Mouse (Mus musculus) MEL (cell line): ENCODE data around the gene Plcg2. TPM values are rescaled to one million over a fixed set of nuclear protein-coding genes. Genes with fewer than 3 reads are reported as not detected.

ENCODE experiments used
- DNase-seq: peaks from one replicate; pipeline ENCODE4 v3.0.0; 2011; ENCODE audit warnings: low read depth, low spot score
- H3K27ac ChIP-seq: 2 replicates; pipeline ENCODE4 v1.5.1; 2012; ENCODE audit warnings: low read depth, mild to moderate bottlenecking, control low read depth, low read length, moderate library complexity; ENCODE audit not compliant: control insufficient read depth
- H3K27me3 ChIP-seq, 2 experiments: fragments of 150-350 bp in 1 of 2; sonication (generic) in 1 of 2; 2 replicates each; pipeline ENCODE4 v1.6.1; 2012; ENCODE audit warnings: low read length in 2 of 2, mild to moderate bottlenecking in 2 of 2, improper control_type of control experiment in 1 of 2, moderate library complexity in 1 of 2; ENCODE audit not compliant: insufficient read depth in 2 of 2, control insufficient read depth in 1 of 2
- H3K36me3 ChIP-seq, 2 experiments: 2 replicates each; pipeline ENCODE4 v1.6.1; 2012 to 2014; ENCODE audit warnings: low read length in 2 of 2, improper control_type of control experiment in 1 of 2, inconsistent platforms in 1 of 2, mild to moderate bottlenecking in 1 of 2; ENCODE audit not compliant: insufficient read depth in 2 of 2, control insufficient read depth in 1 of 2
- H3K4me1 ChIP-seq, 2 experiments: fragments of 150-350 bp in 1 of 2; sonication (generic) in 1 of 2; 2 replicates each; pipeline ENCODE4 v1.6.1; 2012; ENCODE audit warnings: low read length in 2 of 2, improper control_type of control experiment in 1 of 2, mild to moderate bottlenecking in 1 of 2; ENCODE audit not compliant: insufficient read depth in 2 of 2, control insufficient read depth in 1 of 2
- H3K4me3 ChIP-seq, 2 experiments: fragments of 150-350 bp in 1 of 2; sonication (generic) in 1 of 2; 2 replicates each; pipeline ENCODE4 v1.5.1; 2012; ENCODE audit warnings: low read depth in 2 of 2, low read length in 2 of 2, mild to moderate bottlenecking in 2 of 2, moderate library complexity in 2 of 2, control low read depth in 1 of 2, improper control_type of control experiment in 1 of 2; ENCODE audit not compliant: control insufficient read depth in 1 of 2, insufficient read depth in 1 of 2
- H3K79me2 ChIP-seq: 2 replicates; pipeline ENCODE4 v1.6.1; 2012; ENCODE audit warnings: mild to moderate bottlenecking, low read length, moderate library complexity; ENCODE audit not compliant: control insufficient read depth, poor library complexity, insufficient read depth
- H3K9ac ChIP-seq: 2 replicates; pipeline ENCODE4 v1.6.1; 2012; ENCODE audit warnings: low read depth, mild to moderate bottlenecking, control low read depth, low read length, moderate library complexity; ENCODE audit not compliant: control insufficient read depth, poor library complexity, severe bottlenecking
- H3K9me3 ChIP-seq: fragments of 150-350 bp; sonication (generic); replicated peaks from 2 replicates; pipeline ENCODE4 v1.6.1; 2012; ENCODE audit warnings: mild to moderate bottlenecking, low read length, improper control_type of control experiment, moderate library complexity; ENCODE audit not compliant: insufficient read depth
- BHLHE40 ChIP-seq: IDR thresholded peaks from 2 replicates; pipeline ENCODE4 v1.6.1; 2012; ENCODE audit warnings: low read depth, mild to moderate bottlenecking, inconsistent platforms, low read length, improper control_type of control experiment, borderline replicate concordance
- CTCF ChIP-seq, 3 experiments: IDR thresholded peaks in 2 of 3; conservative IDR thresholded peaks in 1 of 3; 2 replicates each; pipeline ENCODE4 v1.5.1; 2011 to 2012; ENCODE audit warnings: low read length in 3 of 3, low read depth in 2 of 3, mild to moderate bottlenecking in 2 of 3, improper control_type of control experiment in 1 of 3, inconsistent platforms in 1 of 3, mixed read lengths in 1 of 3, moderate library complexity in 1 of 3; ENCODE audit not compliant: control insufficient read depth in 1 of 3, insufficient read depth in 1 of 3, poor library complexity in 1 of 3, severe bottlenecking in 1 of 3
- E2F4 ChIP-seq: IDR thresholded peaks from 2 replicates; pipeline ENCODE4 v1.6.1; 2011; ENCODE audit warnings: low read depth, low read length, improper control_type of control experiment, borderline replicate concordance
- EP300 ChIP-seq, 2 experiments: IDR thresholded peaks; 2 replicates each; pipeline ENCODE4 v1.6.1; 2011; ENCODE audit warnings: improper control_type of control experiment in 2 of 2, low read length in 2 of 2, low read depth in 1 of 2, mild to moderate bottlenecking in 1 of 2
- GATA1 ChIP-seq: IDR thresholded peaks from 2 replicates; pipeline ENCODE4 v1.6.1; 2011; ENCODE audit warnings: low read depth, low read length, improper control_type of control experiment
- HCFC1 ChIP-seq: IDR thresholded peaks from 2 replicates; pipeline ENCODE4 v1.6.1; 2012; ENCODE audit warnings: low read depth, mild to moderate bottlenecking, inconsistent platforms, low read length, improper control_type of control experiment, moderate library complexity
- JUND ChIP-seq: IDR thresholded peaks from 2 replicates; pipeline ENCODE4 v1.6.1; 2011; ENCODE audit warnings: low read depth, mild to moderate bottlenecking, improper control_type of control experiment, low read length
- MAX ChIP-seq: IDR thresholded peaks from 2 replicates; pipeline ENCODE4 v1.6.1; 2011; ENCODE audit warnings: low read length, improper control_type of control experiment
- MEF2A ChIP-seq: IDR thresholded peaks from 2 replicates; pipeline ENCODE4 v1.6.1; 2014; ENCODE audit warnings: low read depth, mild to moderate bottlenecking, inconsistent platforms, low read length, improper control_type of control experiment; ENCODE audit not compliant: poor library complexity, insufficient replicate concordance, severe bottlenecking; ENCODE audit errors: extremely low read depth
- MXI1 ChIP-seq: IDR thresholded peaks from 2 replicates; pipeline ENCODE4 v1.6.1; 2011; ENCODE audit warnings: mild to moderate bottlenecking, low read depth, low read length, improper control_type of control experiment
- MYC ChIP-seq: IDR thresholded peaks from 2 replicates; pipeline ENCODE4 v1.6.1; 2011; ENCODE audit warnings: low read depth, mild to moderate bottlenecking, low read length, improper control_type of control experiment, moderate library complexity
- NELFE ChIP-seq: IDR thresholded peaks from 2 replicates; pipeline ENCODE4 v1.6.1; 2011; ENCODE audit warnings: low read depth, low read length, improper control_type of control experiment
- NRF1 ChIP-seq: IDR thresholded peaks from 2 replicates; pipeline ENCODE4 v1.6.1; 2014; ENCODE audit warnings: low read depth, mild to moderate bottlenecking, inconsistent platforms, low read length, improper control_type of control experiment, moderate library complexity; ENCODE audit not compliant: poor library complexity, insufficient read depth, severe bottlenecking
- POLR2AphosphoS5 ChIP-seq: IDR thresholded peaks from 2 replicates; pipeline ENCODE4 v1.6.1; 2012; ENCODE audit warnings: low read depth, borderline replicate concordance, mild to moderate bottlenecking, inconsistent platforms, low read length, moderate library complexity, mixed read lengths
- RAD21 ChIP-seq: IDR thresholded peaks from 2 replicates; pipeline ENCODE4 v1.6.1; 2011; ENCODE audit warnings: mild to moderate bottlenecking, low read depth, low read length, improper control_type of control experiment
- SIN3A ChIP-seq: IDR thresholded peaks from 2 replicates; pipeline ENCODE4 v1.6.1; 2012; ENCODE audit warnings: low read length, improper control_type of control experiment, inconsistent platforms
- SMC3 ChIP-seq: IDR thresholded peaks from 2 replicates; pipeline ENCODE4 v1.6.1; 2011; ENCODE audit warnings: low read depth, low read length, improper control_type of control experiment
- TBP ChIP-seq: IDR thresholded peaks from 2 replicates; pipeline ENCODE4 v1.8.0; 2011; ENCODE audit warnings: low read depth, low read length, improper control_type of control experiment
- UBTF ChIP-seq: IDR thresholded peaks from 2 replicates; pipeline ENCODE4 v1.6.1; 2012; ENCODE audit warnings: low read depth, mild to moderate bottlenecking, inconsistent platforms, low read length, improper control_type of control experiment, moderate library complexity, borderline replicate concordance; ENCODE audit not compliant: insufficient read depth
- USF1 ChIP-seq: IDR thresholded peaks from 2 replicates; pipeline ENCODE4 v1.6.1; 2014; ENCODE audit warnings: low read depth, mild to moderate bottlenecking, inconsistent platforms, low read length, improper control_type of control experiment, moderate library complexity
- USF2 ChIP-seq, 2 experiments: IDR thresholded peaks; 2 replicates each; pipeline ENCODE4 v1.6.1; 2011 to 2012; ENCODE audit warnings: improper control_type of control experiment in 2 of 2, low read length in 2 of 2, borderline replicate concordance in 1 of 2, inconsistent platforms in 1 of 2, low read depth in 1 of 2, mild to moderate bottlenecking in 1 of 2; ENCODE audit not compliant: insufficient read depth in 1 of 2
- ZC3H11A ChIP-seq: IDR thresholded peaks from 2 replicates; pipeline ENCODE4 v1.6.1; 2012; ENCODE audit warnings: low read depth, mild to moderate bottlenecking, inconsistent platforms, low read length, improper control_type of control experiment
- ZMIZ1 ChIP-seq: IDR thresholded peaks from 2 replicates; pipeline ENCODE4 v1.6.1; 2012; ENCODE audit warnings: low read depth, mild to moderate bottlenecking, inconsistent platforms, low read length, improper control_type of control experiment, moderate library complexity
- polyA plus RNA-seq, 2 experiments: library from polyadenylated mRNA; stranded (reverse) in 1 of 2; unstranded in 1 of 2; fragments of >175 nt in 1 of 2; fragments of >200 nt in 1 of 2; gene quantifications; 2 replicates each; pipeline versions ENCODE4 v1.2.1 to v1.2.4; 2012; ENCODE audit warnings: low replicate concordance in 2 of 2, low read depth in 1 of 2; ENCODE audit not compliant: insufficient read length in 2 of 2, insufficient read depth in 1 of 2, missing spikeins in 1 of 2
- total RNA-seq: library from RNA; depleted of rRNA; stranded (reverse); fragments of 300-350 nt; gene quantifications from 2 replicates; pipeline ENCODE4 v1.2.3, GENCODE M21; 2012

The Plcg2 gene
- total and polyA plus RNA-seq, 3 experiments: 21.0 to 78.7 (median 23.3) TPM

DNA sequence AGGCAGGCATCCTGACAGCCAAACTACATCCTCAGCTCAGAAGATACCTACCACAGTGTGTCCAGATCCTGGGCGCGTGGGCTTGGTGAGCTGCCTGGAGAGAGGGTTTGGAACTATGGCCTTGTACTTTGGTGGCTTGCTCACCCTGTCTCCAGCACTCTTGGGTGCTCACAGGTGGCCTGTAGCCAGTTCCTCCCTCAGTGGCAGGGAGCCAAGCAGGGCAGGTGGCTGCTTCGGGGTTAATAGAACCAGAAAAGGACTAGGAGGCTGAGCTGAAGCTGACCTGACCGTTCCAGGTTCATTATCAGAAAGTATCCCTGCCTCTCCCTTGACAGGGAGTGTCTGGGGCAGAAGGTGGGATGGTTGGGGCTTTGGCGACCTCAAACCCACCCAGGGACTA, 48.3 kb downstream of the Plcg2 start:
- Histone ChIP-seq H3K4me3 (no peak overlapping the region), H3K79me2 (no peaks in the 10 kb centered on the region; the same call in 1 of the 2 replicates), H3K4me1 (peaks cover 24 to 36% of the 10 kb centered on the region in 2 experiments), H3K9me3 (no peaks in the 10 kb centered on the region), H3K27me3 (no peaks in the 10 kb centered on the region), H3K27ac (no peak overlapping the region), H3K36me3 (peaks cover 0 to 22% of the 10 kb centered on the region in 2 experiments; a peak in 2 of 4 replicates), H3K9ac (no peak overlapping the region)
- no peak for DNase-seq
- TF ChIP-seq MYC (no peak), GATA1 (no peak), RAD21 (no peak), BHLHE40 (no peak), ZMIZ1 (no peak), E2F4 (no peak), JUND (no peak), UBTF (no peak), NELFE (no peak), POLR2AphosphoS5 (no peak), SIN3A (no peak), USF2 (IDR thresholded peaks at IDR 0.05; ENCODE audit: borderline replicate concordance in 1 of 2, insufficient read depth in 1 of 2, low read depth in 1 of 2, low read length in 2 of 2) (no peak), MAX (no peak), MXI1 (no peak), TBP (no peak), ZC3H11A (no peak)
- TF ChIP-seq, all 39 proteins: peak for 0

DNA sequence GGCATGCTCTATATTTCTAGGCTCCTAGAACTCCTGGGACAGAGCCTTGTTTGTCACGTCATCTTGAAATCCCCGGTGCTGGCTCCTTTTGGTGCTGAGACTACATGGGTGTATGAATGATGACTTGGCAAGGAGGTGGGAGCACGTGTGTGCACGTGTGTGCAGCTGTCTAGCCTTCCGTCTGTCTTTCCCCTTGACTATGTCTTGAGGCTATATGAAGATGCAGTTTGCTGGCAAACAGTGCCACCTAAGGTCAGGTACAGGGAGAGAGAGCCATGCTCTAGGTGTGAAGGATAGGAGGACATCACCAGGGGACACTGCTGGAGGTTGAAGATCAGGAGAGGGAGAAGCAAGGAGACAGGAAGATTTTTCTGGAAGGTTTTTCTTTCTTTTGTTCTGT, 49.9 kb downstream of the Plcg2 start:
- no peaks in the 10 kb centered on the region for H3K9me3 ChIP-seq
- H3K27ac ChIP-seq: peak overlapping the region; percentile 82
- peak overlapping the region; percentile 50 for H3K9ac ChIP-seq
- H3K79me2 ChIP-seq: no peaks in the 10 kb centered on the region; the same call in 1 of the 2 replicates
- H3K27me3 ChIP-seq: no peaks in the 10 kb centered on the region
- DNase-seq: peak; percentile 54
- peak; percentile 56 for TF ChIP-seq RAD21
- TF ChIP-seq JUND: no peak
- TF ChIP-seq GATA1: no peak
- no peak for TF ChIP-seq HCFC1
- TF ChIP-seq CTCF (IDR thresholded peaks at IDR 0.05 in 2 of 3, conservative IDR thresholded peaks at IDR 0.05 in 1 of 3; ENCODE audit: control insufficient read depth in 1 of 3, insufficient read depth in 1 of 3, low read depth in 2 of 3, low read length in 3 of 3, poor library complexity in 1 of 3, severe bottlenecking in 1 of 3): peak; percentile 25 to 55 (median 31); a peak in 4 of 6 replicates
- no peak for TF ChIP-seq SIN3A
- TF ChIP-seq MEF2A: no peak
- no peak for TF ChIP-seq TBP
- TF ChIP-seq EP300 (IDR thresholded peaks at IDR 0.05; ENCODE audit: low read depth in 1 of 2, low read length in 2 of 2): no peak
- no peak for TF ChIP-seq NRF1
- TF ChIP-seq USF1: no peak; the same call in none of the 2 replicates
- no peak for TF ChIP-seq UBTF
- TF ChIP-seq SMC3: peak; percentile 25
- peak; percentile 55; the same call in 1 of the 2 replicates for TF ChIP-seq BHLHE40
- H3K36me3 ChIP-seq: peaks cover 0 to 22% of the 10 kb centered on the region in 2 experiments; a peak in 2 of 4 replicates
- H3K4me3 ChIP-seq: peak overlapping the region; percentile 11 to 19; a peak in 2 of 4 replicates
- peaks cover 22 to 33% of the 10 kb centered on the region in 2 experiments for H3K4me1 ChIP-seq
